Mouse (Mus musculus) testis, adult 2 months (tissue): ENCODE measurements around the gene Carmil1.

ENCODE experiments used
- CTCF ChIP-seq: fragments of 200-500 bp; IDR thresholded peaks from 2 replicates; pipeline ENCODE4 v1.5.1; 2012; ENCODE audit warnings: low read depth, mild to moderate bottlenecking, inconsistent platforms, low read length, moderate library complexity; ENCODE audit not compliant: control insufficient read depth, insufficient read depth, insufficient replicate concordance
- POLR2A ChIP-seq: fragments of 200-500 bp; IDR thresholded peaks from 2 replicates; pipeline ENCODE4 v1.6.1; 2012; ENCODE audit warnings: low read depth, mild to moderate bottlenecking, inconsistent platforms, low read length, moderate library complexity; ENCODE audit not compliant: control insufficient read depth

DNA sequence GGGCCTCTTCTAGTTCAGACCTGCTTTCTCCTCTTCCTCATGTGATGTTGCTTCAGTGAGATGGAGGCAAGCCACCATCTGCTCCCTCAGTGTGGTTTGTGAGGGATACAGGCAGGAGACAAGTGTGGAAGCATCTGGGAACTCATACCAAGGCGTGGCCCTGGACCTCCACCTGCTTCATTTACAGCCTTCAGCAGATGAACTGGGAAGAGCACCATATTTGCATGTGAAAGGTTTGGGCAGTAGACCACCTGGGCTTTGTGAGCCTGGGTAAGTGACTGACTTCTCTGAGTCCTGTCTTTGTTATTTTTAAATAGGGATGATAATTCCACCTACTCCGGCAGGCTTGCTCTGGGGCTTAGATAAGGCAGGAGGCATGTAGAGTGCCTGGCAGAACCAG, 278.8 kb downstream of the Carmil1 start:
- TF ChIP-seq CTCF: no peak
- no peak for TF ChIP-seq POLR2A
